Mouse (Mus musculus) layer of hippocampus, postnatal 10 days (tissue): Measurements from ENCODE around the gene Trim9. TPM values are rescaled to one million over a fixed set of nuclear protein-coding genes. Genes with fewer than 3 reads are reported as not detected.

Source experiments
- DNase-seq, 2 experiments: peaks; one replicate each; pipeline ENCODE4 v3.0.0; 2021; ENCODE audit warnings: low spot score in 2 of 2
- total RNA-seq, 2 experiments: library from RNA; stranded (reverse); gene quantifications; 2 replicates each; pipeline ENCODE4 v1.2.3; 2021

Trim9 gene
- total RNA-seq, 2 experiments from 2014 or later, result 299 to 300 TPM

DNA sequence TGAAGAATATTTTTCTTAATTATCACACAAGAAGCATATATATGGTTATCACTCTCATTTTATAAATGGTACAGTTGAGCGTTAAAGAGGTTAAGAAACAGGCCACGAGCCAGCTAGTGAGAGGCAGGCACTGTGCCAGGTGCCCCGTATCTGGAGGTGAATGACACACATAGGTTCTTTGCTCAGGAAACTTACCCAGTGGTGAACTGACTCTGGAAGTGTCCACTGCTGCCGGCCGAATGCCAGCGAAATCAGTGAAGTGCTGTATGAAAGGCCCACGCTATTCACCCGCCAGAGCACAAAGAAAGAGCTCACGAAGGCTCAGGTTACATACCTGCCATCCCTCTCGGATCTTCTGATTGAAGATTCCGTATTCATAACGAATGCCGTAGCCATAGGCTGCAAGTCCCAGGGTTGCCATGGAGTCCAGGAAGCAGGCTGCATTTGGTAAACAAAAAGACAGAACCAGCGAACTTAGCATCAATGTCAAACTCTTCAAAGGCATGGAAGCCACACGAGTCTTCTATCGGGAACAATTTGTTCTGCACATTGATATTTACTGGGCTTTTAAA lies 131.1 kb downstream of the Trim9 start:
- DNase-seq, result no peak

DNA sequence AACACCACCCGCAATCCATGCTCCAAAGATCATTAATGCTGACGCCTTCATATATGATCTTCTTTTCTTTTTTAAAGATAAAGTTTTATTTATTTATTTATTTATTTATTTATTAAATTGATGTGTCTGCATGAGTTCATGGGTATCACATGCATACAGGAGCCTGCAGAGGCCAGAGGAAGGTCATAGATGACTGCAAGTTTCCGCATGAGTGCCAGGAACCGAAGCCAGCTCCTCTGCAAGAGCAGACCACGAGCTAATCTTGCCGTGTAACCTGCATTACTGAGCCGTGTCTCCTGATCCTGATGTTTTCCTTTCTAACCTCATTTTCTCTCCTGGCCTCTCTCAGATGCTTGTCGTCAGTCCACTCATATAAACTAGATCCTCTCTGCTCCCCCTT lies 133.1 kb downstream of the Trim9 start:
- no peak for DNase-seq

DNA sequence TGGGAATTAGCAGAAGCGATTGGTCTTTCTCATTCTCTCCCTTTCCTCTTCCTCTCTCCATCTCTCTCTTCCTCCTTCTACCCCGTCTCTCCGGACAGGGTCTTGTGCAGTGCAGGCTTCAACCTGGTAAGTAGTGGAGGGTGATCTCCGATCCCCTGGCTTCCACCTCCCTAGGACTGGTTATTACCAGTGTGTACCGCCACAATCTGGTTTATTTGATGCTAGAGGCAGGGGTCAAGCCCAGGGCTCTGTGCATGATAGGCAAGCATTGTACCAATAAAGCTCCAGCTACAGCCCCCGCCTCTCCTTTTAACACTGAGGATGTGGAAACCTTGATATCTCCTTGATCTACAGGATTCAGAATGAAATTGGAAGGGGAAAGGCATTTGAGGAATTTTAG lies 133.8 kb downstream of the Trim9 start:
- DNase-seq, result no peak

DNA sequence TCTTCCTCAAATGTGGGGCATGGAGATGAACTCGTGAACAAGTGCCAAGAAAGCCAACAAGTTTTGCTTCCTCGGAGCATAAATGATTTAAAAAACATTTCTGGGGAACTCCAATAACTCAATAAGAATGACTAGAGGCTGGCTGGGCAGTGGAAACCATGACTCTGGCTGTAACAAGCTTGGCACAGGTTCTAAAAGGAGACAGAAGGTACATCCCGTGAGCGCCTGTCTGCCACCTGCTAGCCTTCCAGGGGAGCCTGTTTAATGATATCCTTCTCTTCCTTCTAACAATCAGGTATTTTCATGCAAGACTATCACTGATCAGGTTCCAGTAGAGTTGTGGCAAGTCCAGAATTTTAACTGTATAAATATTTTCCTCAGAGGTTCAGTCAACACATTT lies 134.9 kb downstream of the Trim9 start:
- DNase-seq, result no peak

DNA sequence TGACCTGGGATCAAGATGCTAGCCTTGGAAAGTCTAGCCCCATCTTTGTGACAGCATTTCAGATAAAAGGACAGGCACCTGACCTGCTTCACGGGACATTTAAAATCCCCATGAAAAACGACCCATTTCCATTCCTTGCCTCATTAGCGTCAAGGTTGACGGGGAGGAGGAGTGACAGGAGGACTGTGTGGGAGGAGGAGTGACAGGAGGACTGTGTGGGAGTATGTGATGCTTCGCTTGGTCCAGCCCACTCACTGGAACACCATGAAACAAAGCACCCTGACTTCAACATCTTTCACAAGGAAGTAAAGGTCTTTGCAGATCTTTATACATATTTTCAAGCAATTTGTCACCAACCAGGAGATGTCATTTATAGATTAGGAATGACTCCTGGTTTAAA lies 139.2 kb downstream of the Trim9 start:
- no peak for DNase-seq

DNA sequence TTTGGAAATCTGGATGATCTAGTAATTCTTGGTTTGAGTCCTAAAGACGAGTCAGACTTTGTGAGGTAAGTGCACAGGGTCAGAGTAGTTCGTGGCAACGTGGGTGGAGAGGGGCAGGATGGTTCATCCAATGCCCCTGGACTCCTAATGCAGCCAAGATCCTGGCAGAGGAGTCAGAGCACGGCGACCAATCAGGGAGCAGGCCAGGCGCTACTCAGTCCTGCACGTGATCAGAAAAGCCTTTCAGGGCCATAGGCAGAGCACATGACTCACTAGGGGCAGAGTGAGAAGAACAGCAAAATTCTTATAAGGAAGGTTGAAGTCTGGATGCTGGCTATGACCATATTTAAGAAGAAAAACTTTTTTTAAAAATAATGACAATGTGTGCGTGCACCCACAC lies 143.0 kb downstream of the Trim9 start:
- no peak for DNase-seq

DNA sequence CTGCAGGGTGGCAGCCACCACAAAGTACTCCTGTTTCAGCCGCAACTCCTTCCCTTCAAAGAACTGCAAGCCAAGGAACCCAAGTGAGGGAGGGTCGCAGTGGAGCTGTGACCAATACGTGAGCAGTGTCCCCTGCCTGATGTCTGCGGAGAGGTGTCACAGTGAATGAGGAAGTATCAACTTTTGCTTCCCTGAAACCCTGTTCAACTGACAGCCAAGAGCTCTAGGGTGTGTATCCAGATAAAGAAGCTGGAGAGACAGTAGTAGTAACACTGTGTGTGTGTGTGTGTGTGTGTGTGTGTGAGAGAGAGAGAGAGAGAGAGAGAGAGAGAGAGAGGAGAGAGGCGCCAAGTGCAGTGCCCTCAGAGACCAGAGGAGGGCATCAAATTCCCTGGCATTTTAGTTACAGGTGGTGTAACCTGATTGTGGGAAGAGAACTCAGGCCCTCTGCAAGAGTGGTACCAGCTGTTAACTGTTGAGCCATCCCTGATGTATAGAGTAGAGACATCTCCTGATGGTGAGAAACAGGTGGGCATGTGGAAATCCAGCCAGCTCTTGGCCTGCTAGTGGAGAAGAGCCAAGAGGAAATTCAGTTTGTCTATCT lies 145.4 kb downstream of the Trim9 start:
- DNase-seq, result no peak

DNA sequence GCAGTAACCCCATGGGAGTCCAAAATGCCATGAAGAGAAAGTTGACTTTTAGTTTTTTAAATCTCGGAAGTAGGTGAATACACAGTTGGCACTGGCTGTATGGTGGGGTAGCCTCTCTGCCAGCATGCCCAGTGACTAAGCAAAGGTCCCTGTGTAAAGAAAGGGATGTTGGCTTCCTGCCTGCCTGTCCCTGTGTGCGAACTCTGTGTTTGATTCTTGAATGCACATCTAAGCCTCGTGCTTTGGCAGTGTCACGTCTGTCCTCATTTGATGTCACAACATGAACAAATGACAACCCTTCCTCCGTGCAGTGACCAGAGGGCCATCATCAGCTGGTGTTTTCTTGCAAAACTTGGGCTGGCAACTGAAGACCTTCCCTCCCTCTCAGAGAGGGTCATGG lies 151.1 kb downstream of the Trim9 start:
- DNase-seq, result no peak

DNA sequence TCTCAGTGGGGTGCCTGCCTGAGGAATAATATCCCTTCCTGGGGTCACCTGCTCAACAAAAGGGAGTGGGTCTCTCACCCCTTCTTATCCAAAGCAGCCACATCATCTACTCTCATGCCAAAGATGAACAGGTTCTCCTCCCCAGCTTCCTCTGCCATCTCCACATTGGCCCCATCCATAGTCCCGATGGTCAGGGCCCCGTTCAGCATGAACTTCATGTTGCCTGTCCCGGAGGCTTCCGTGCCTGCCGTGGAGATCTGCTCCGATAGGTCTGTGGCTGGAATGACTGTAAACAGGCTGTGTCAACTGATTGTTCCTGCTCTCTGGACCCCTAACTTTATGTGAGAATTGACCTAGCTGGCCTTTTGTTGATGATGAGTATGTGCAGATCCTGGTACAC lies 152.0 kb downstream of the Trim9 start:
- DNase-seq, result no peak

Other genes with a start within 250 kb of the Trim9 start
- gene Nin, start 233.9 kb downstream of the Trim9 start, total RNA-seq, result 10 to 100 TPM; 59.8 to 85.9 TPM
- gene Abhd12b, start 193.5 kb downstream of the Trim9 start, total RNA-seq, result under 1 TPM; 0.34 to 0.40 TPM
- 1 to 10 TPM; 4.2 to 5.3 TPM for gene Pygl, start 116.1 kb downstream of the Trim9 start, total RNA-seq
- gene Tmx1, start 105.5 kb upstream of the Trim9 start, total RNA-seq, result 10 to 100 TPM; 39.7 to 42.4 TPM